Mouse (Mus musculus) frontal cortex, postnatal 25 days (tissue): ENCODE measurements around the gene Otp.

Experiments
- DNase-seq, 2 experiments: peaks; one replicate each; pipeline ENCODE4 v3.0.0; 2022; ENCODE audit warnings: low spot score in 2 of 2

The Otp gene

DNA sequence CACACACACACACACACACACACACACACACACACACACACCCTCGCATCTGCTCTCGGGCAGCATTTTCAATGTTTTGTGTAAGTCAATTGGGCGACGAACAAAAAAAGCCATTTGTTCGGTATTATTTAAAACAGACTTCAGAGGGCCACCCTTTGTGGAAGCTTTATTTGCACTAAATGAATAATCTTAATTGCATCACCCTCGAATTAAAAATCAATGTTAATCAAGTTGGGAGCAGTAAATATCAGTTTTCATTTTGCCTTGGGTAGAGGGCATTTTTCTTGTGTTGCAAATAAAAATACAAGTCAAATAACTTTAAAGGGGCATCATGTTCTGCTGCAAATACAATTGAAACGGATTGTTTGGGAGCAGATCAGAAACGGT is 1.4 kb upstream of the Otp start:
- no peak for DNase-seq

DNA sequence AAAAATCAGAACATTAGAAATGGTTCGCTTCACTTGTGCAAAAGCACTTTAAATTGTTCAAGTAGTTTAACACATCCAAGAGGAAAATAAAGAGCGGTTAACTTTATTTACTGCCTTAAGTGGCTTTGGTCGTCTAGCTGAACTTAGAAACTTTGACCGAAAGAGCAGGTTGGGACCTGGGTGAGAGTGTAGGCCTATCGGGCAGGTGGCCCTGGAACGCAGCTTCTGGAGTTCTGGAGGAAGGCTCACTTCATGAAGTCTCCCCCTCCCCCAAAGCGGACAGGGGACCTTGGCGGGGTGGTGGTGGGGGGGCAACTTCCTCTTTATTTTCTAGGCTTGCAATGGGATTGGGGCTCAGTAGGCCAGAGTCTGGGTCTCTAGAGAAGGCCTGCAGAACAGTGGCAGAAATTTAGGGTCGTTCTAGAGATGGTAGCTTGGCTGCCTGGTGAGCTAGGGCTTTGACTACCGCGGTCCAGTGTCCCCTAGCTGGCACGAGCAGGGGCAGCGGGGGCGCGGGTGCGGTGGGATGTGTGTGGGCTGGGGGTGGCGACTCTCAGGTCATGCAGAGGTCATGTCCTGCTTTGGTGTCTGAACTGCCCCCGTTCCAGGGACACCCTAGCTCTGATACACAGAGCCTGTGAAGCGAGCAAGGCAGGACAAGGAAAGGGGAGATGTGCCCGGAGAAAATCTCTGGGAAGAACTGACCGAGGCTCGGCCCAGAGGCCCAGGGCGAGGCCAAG is 576 bp upstream of the Otp start:
- DNase-seq: no peak

DNA sequence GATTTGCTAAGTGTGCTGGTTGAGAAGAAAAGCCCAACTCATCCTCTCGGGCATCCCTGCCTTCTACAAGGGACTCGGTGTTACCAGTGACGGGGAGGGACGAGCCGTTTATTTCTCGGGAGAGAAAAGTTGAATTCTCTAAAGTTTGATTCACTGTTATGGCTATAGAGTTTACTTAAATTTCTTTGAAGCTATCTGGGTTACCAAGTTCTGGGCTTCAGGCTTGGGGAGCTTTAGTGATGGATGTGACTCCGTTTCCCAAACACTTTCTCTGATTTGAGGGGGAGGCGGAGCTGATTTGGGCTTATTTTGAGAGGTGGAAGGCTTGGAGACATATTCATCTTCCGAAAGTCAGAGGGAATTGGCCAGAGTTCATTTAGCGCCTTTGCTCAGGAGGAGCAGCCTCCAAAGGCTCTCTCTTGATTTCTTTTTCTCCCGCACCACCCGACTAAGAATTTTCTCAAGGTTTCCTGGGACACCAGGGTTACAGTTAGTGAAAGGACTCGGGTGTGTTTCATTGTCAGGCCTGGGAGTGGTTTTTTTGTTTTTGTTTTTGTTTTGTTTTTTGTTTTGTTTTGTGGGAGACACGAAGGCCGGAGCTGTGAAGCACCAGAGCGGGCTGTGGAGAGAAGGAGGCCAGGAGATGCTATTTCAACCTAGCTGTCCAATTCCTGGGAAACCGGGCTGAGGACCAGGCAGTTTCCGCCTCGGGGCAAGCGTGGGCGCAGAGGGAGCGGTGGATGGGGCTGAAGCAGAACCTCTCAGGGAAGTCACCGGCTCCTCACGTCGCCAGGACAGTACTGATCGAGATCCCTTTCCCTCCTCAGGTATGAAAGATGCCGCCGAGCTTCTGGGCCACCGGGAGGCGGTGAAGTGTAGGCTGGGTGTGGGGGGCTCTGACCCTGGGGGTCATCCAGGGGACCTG is 1.1 kb downstream of the Otp start:
- DNase-seq: no peak

DNA sequence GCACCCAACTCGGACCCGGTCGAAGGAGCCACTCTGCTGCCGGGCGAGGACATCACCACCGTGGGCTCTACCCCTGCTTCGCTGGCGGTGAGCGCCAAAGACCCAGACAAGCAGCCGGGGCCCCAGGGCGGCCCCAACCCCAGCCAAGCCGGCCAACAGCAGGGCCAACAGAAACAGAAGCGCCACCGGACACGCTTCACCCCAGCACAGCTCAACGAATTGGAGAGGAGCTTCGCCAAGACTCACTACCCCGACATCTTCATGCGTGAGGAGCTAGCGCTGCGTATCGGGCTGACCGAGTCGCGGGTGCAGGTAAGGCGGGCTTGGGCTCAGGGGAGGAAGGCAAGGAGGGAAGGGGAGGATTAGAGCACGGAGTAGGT is 1.8 kb downstream of the Otp start:
- DNase-seq: no peak

DNA sequence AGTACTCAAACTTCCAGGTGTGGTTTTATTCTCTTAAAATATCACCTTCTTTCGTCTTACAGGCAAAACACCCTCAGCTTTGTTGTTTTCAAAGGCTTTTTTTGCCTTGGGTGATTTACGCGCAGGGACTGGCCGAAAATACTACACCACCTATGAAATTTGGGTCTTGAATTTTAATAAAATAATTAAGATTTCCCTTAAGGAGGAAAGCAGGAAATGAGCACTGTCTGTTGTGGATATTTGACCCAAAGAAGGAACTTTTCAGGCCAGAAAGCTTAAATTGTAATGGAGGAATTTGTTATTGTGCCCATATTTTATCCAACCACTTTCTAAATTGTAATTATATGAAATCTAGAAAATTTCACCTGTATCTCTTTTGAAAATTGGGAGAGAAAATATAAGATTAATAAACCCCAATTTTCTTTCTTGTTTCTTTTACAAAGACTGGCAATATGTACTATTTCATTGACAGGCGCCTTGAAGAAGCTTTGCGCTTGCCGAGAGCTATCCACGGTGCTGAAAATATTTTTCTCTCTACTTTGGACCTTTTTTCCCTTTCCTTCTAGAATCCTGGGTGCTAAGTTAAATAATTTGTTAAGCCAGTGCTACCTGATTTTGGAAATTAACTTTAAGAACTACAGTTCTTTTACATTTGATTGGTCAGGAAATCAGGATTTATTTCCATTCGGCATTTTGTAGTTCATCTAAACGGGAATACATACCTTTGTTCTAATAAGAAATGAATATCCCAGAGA is 2.8 kb downstream of the Otp start:
- no peak for DNase-seq

DNA sequence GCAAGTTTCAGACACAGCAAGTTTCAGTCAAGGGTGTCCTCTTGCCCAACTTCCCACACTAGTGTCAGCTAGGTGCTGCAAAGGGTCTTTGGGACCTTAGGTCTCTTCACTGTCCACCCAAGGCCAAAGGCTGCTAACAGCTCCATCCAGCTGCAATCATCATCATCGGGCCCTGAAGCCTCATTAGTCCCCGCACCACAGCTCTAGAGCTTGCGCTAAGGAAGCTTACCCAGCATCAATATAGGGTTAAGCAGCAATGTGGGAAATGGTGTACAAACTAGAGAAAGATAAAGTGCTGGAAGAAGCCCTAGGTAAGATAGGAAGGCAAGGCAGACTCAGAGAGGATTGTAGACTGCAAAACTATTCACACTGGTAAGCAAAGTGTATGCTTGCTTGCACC is 5.8 kb downstream of the Otp start:
- DNase-seq: no peak

DNA sequence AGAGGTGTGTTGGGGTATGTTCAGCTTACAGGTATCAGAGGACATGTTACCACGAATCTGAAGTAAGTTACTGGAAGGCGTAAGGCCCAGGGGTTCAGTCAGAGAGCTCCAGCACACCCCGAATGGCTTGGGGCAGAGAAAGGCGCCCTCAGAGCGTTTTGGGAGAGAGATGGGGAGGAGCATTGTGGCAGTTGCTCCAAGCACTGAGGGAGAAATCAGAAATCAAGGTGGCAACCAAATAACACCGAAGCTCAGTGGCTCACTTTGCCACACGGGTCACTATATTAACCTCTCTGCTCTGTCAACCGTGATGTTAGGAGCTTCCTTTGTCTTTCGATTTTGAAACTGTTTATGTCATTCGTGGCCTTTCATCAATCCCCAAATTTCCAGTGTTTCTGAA is 6.8 kb downstream of the Otp start:
- DNase-seq: no peak

DNA sequence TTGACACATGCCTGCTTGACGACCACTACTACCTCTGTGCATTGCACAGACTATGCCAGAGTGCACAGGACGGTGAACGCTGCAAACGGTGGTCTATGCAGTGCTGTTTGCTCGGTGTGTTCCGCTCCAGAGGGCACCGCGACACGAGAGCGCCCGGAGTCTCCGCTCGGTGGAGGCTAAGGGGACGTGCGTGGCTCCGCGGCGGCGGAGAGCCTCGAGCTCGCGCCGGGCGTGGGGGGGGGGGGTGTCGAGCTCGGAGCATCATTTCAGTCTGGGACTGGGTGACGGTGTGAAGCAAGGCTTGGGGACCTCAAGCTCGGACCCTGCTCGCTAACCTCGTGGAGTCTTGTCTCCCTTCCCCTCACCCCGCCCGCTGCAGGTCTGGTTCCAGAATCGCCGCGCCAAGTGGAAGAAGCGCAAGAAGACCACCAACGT is 7.3 kb downstream of the Otp start:
- no peak for DNase-seq

DNA sequence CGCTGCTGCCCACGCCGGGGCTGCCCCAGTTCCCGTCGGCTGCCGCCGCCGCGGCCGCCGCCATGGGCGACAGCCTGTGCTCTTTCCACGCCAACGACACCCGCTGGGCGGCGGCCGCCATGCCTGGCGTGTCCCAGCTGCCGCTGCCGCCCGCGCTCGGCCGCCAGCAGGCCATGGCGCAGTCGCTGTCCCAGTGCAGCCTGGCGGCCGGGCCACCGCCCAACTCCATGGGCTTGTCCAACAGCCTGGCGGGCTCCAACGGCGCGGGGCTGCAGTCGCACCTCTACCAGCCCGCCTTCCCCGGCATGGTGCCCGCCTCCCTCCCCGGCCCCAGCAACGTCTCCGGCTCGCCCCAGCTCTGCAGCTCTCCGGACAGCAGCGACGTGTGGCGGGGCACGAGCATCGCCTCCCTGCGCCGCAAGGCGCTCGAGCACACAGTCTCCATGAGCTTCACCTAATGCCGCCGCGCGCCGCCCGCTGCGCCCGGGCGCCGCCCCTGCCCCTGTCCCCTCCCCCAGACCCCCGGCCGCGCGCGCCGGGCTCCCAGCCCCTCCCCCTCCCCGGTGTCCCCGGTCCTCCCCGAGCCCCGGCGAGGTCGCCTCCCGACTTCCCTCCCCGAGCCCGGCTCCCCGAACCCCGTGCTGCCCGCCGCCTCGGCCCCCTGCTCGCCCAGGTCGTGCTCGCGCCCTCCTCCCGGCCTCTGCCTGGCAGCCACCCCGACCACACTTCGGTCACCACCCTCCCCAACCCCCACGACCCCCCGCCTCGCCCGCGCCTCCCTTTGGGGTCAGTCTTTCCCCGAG is 8.0 kb downstream of the Otp start:
- no peak for DNase-seq

DNA sequence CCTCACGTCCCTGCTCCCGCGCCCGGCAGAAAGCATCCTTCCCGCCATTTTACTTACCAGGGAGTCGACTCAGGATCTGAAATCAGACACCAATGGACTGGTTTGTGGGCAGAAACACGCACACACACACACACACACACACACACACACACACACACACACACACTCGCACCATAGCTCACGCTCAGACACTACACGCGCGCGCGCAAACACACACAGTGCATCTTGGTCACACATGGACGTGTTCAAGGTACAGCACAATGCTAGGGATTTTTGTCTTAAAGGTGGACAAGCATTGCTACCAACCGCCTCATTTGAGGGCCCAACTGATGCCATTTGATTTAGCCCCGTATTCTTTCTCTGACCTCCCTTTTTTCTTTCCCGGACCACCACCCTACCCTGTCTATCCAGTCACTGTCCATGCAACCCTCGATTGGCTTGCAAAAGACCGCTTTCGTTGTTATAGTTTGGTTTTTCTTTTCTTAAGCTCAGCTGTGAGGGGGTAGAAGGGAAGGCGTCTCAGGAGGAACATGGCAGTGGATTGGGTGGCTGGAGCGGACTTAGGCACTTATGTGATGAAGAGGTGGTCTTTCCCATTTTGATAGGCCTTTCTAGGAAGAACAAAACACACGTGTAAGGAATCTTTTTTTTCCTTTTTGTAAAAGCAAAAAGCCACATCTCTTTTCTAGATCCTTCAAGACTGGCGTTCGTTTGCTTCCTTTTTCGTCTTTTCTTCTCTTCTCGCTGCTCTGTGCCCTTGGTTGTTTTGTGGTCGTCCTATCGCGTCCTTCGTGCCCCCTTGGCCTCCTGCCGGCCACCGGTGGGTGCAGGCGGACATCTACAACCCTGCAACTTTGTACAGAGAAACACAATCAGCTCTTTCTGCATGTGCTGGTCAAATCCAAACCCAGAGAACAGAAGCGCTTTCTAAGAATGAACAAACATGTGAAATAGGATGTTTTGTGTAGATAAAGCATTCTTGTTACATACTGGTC is 8.9 kb downstream of the Otp start:
- no peak for DNase-seq

DNA sequence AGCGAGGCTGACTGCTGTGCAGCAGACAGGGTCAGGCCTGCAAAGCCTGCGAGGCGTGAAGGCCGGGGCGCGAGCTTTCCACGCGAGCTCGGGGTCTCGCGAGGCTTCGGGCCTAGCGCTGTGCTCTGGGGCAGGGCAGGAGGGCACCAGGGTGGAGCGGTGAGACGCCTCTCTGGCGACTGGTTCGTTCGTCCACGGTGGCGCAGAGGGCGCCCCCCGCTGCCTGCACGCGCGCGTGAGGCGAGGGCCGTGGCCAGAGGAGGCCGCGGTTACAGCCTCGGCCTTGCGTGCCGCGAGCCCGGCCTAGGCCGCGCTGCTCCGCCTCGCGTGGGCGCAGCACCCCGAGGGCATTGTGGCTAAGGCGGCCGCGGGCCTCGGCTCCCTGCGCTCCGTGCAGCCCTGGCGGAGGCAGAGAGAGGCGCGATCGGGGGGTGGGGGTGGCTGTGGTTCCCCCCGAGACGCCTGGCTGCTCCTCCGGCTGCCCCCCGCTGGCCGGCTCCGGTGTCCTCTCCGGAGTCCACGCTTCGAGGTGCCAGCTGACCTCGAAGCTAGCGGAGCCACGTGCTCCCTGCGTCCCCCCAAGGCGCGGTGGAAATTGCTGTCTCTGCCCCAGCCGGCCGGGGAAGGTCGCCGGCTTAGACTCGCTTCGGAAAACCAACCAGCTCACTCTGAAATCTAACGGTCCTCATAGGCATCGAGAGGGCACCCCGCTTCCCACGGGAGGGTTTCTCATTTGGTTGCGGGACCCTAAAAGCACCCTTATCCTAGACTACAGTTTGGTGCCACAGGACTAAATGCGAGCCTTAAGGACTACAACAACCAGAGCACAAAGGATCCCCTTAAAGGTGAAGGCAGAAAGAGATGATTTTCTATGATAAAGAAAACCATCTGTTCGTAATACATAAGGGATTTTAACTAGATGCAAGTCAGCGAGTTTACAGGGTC is 10.2 kb downstream of the Otp start:
- no peak for DNase-seq

DNA sequence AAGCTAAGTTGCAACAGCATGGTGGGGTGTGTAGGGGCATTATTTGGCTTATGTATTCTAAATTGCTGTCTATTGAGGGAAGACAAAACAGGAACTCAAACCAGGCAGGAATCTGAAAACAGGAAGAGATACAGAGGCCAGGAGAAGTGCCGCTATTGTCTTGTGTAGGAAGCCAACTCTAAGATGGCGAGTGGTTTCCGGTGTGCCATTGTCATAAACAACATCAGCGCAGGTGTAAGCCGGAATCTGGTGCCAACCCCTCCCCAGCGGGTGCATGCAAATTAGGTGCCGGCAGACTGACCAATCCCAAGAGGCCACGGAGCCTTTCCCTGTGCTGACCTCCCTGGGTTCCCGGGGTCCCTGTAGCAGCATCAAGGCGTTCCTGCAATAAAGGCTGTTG is 32.4 kb downstream of the Otp start:
- no peak for DNase-seq

DNA sequence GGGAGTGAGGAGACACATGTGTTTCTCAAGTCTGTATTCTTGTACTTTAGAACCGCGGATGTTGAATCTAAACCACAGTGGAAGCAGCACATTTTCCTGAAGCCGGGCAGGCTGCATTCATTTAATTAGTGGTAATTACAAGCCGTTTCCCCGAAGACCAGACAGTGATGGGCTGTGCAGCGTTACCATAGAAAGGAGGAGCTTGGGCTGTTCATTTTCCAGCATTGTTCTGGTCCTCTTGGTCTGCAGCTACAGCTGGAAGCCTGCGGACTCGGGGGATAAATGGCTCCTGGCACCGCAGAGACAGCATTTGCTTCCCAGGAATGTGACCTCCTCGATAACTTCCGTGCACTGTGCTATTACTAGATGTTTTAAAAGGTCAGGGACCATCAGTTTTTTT is 37.6 kb downstream of the Otp start:
- no peak for DNase-seq

DNA sequence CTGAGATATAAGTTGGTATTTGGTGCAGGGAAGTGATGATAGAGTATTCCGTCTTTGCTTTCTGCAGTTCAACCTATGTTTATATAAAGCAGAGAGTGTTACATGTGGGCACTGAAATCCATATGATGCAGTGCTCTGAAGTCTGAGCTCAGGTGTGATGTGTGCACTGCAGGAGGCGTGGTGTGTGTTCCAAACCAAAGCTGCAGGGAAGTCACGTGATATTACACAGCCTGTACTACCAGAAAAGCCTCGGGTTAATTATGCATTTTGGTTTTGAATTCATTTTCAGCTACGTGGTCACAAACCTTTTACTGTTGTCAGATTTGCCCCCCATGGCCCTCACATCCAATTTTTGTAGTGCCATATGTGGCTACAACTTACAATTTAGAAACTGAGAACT is 40.3 kb downstream of the Otp start:
- no peak for DNase-seq

DNA sequence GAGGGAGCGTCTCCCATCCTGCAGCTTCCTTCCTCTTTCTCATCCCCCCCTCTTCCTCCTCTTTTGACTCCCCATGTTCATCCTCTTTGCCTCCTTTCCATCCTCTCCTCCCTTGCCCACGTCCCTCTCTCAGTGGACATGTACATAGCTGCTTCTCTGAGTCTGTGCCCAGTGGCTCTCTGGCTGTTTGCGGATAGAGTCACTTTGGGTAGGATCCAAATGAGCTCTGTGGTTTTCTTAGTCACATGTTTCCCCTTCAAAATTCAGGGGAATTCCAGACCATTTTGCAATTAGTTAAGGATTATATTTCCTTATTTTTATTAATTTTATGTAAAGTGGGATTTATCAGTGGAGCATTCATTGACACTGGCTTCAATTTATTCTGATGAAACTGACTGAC is 52.7 kb downstream of the Otp start:
- no peak for DNase-seq
